Comparison of ENCODE assay signal across 9 mouse cellular contexts in genomic region chr1:178640719-178641455, GRCm38 (mm10).
A peak's percentile ranks its signal among the peaks of the same experiment; 100 is the strongest.
DNase-seq lines count a peak whose midpoint lies in the region; ATAC-seq and TF ChIP-seq lines count a peak whose summit lies in the region.
"Had no signal": no experiment of that assay in that cellular context is flagged by ENCODE, and none has a peak within 500 bp of the region (broad histone marks: within the 10 kb centered on the region; RNA-seq: fewer than 3 reads in every experiment).

No protein-coding gene starts in this region.

- no peak overlapping the region for H3K4me3 ChIP-seq in intestine, postnatal 0 days (ENCODE audit: low read depth, low read length)
- H3K4me3 ChIP-seq: heart, adult 2 months had no signal

- H3K4me2 ChIP-seq in intestine, postnatal 0 days (replicated peaks; ENCODE audit: low read depth): no peak overlapping the region

- no peaks in the 10 kb centered on the region for H3K36me3 ChIP-seq in intestine, postnatal 0 days (ENCODE audit: control insufficient read depth, insufficient read depth)

- no peak for TF ChIP-seq CTCF in intestine, postnatal 0 days (IDR thresholded peaks at IDR 0.05; ENCODE audit: low read depth)

- DNase-seq in testis, postnatal 10 days (ENCODE audit: low spot score): peak; percentile 49
- no peak for DNase-seq in testis, postnatal 14 days (ENCODE audit: low spot score)
- DNase-seq in embryo, embryonic 11 days: peak; percentile 46
- DNase-seq in kidney, postnatal 25 days: peak; percentile 32 to 52
- DNase-seq in lung, postnatal 36 days: peak; percentile 39
- DNase-seq in spleen, adult 12 weeks (ENCODE audit: low spot score): no peak

- H3K9ac ChIP-seq in intestine, postnatal 0 days (ENCODE audit: low read depth, low read length): no peak overlapping the region

- no peak for ATAC-seq in CD4-positive, CD25-positive, alpha-beta regulatory T cell, adult 4 months
- no peak for ATAC-seq in intestine, postnatal 0 days

- no peaks in the 10 kb centered on the region for H3K27me3 ChIP-seq in intestine, postnatal 0 days (replicated peaks; ENCODE audit: control insufficient read depth, insufficient read depth, low read length)

- 60% methylated on average over 11 of the region's 11 CpGs for WGBS in intestine, postnatal 0 days

- no peaks in the 10 kb centered on the region for H3K4me1 ChIP-seq in intestine, postnatal 0 days (replicated peaks; ENCODE audit: control insufficient read depth, insufficient read depth, low read length)

- no peak overlapping the region for H3K27ac ChIP-seq in intestine, postnatal 0 days (ENCODE audit: low read depth, low read length)
- H3K27ac ChIP-seq: heart, adult 2 months had no signal

- no peaks in the 10 kb centered on the region for H3K9me3 ChIP-seq in intestine, postnatal 0 days (ENCODE audit: control insufficient read depth)

Comparison
In these comparisons a context has a peak if more than half of its experiments do, and no peak if none do; other contexts are left out.
1. DNase-seq: peak in testis, postnatal 10 days (single experiment), embryo, embryonic 11 days (single experiment), kidney, postnatal 25 days (2 of 2) and lung, postnatal 36 days (single experiment); none in testis, postnatal 14 days (single experiment) and spleen, adult 12 weeks (single experiment).